8 mouse cellular contexts compared by ENCODE assay signal in the genomic region with DNA sequence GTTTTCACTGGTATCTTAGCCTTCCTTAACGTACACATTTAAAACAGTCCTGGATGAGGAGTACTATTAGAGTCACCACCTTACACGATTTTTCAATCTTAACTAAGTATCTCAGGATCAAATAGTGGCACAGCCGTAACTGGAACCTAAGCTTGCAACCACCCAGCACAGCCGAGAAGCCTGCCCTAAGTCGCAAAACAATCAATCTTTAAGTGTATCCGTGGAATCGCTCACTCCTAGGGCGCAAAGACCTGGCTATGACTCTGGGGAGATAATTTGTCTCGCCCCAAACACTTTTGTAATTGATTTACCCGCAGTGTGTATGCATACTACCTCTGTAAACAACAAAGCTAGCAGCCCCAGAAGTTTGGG.
DNase-seq lines count a peak whose midpoint lies in the region; ATAC-seq and TF ChIP-seq lines count a peak whose summit lies in the region.

No protein-coding gene starts in this region.

- DNase-seq in layer of hippocampus, adult 2 months (ENCODE audit: low spot score in 2 of 2): no peak
- DNase-seq in layer of hippocampus, adult 9-10 months (ENCODE audit: low spot score): no peak
- DNase-seq in embryonic facial prominence, embryonic 11.5 days (ENCODE audit: low spot score): no peak
- no peak for DNase-seq in gastrocnemius, postnatal 4 days (ENCODE audit: low spot score in 2 of 2)
- DNase-seq in right cerebral cortex, postnatal 14 days: no peak
- no peak for DNase-seq in kidney, adult 9 months

- peak overlapping the region; percentile 42 for H3K4me2 ChIP-seq in embryonic facial prominence, embryonic 11.5 days (ENCODE audit: low read depth, low read length)
- H3K4me2 ChIP-seq in intestine, embryonic 15.5 days (replicated peaks): peak overlapping the region; percentile 82
- peak overlapping the region; percentile 75 for H3K4me2 ChIP-seq in neural tube, embryonic 12.5 days (replicated peaks)

- H3K9ac ChIP-seq in embryonic facial prominence, embryonic 11.5 days (replicated peaks; ENCODE audit: low read length): peak overlapping the region; percentile 48
- peak overlapping the region; percentile 50 for H3K9ac ChIP-seq in intestine, embryonic 15.5 days
- H3K9ac ChIP-seq in neural tube, embryonic 12.5 days: peak overlapping the region; percentile 30

- no peak overlapping the region for H3K27ac ChIP-seq in layer of hippocampus, adult 2 months
- no peak overlapping the region for H3K27ac ChIP-seq in embryonic facial prominence, embryonic 11.5 days (replicated peaks; ENCODE audit: low read depth, low read length)
- no peak overlapping the region for H3K27ac ChIP-seq in intestine, embryonic 15.5 days
- H3K27ac ChIP-seq in neural tube, embryonic 12.5 days: no peak overlapping the region

- no peak for TF ChIP-seq CTCF in layer of hippocampus, adult 2 months (conservative IDR thresholded peaks at IDR 0.05)

- 7% methylated on average over 10 of the region's 10 CpGs for WGBS in embryonic facial prominence, embryonic 11.5 days
- WGBS in intestine, embryonic 15.5 days: 4% methylated on average over 10 of the region's 10 CpGs
- 7% methylated on average over 10 of the region's 10 CpGs for WGBS in neural tube, embryonic 12.5 days

- no peaks in the 10 kb centered on the region for H3K27me3 ChIP-seq in embryonic facial prominence, embryonic 11.5 days (ENCODE audit: control insufficient read depth, insufficient read depth, low read length)
- H3K27me3 ChIP-seq in intestine, embryonic 15.5 days (replicated peaks): no peaks in the 10 kb centered on the region
- H3K27me3 ChIP-seq in neural tube, embryonic 12.5 days (replicated peaks): no peaks in the 10 kb centered on the region

- H3K4me1 ChIP-seq in embryonic facial prominence, embryonic 11.5 days (ENCODE audit: control insufficient read depth, insufficient read depth, low read length): no peaks in the 10 kb centered on the region
- H3K4me1 ChIP-seq in intestine, embryonic 15.5 days (replicated peaks): peaks cover 7% of the 10 kb centered on the region; the same call in 1 of the 2 replicates
- H3K4me1 ChIP-seq in neural tube, embryonic 12.5 days: peaks cover 15% of the 10 kb centered on the region

- no peaks in the 10 kb centered on the region for H3K9me3 ChIP-seq in embryonic facial prominence, embryonic 11.5 days (replicated peaks; ENCODE audit: control insufficient read depth, low read length)
- no peaks in the 10 kb centered on the region for H3K9me3 ChIP-seq in intestine, embryonic 15.5 days
- no peaks in the 10 kb centered on the region for H3K9me3 ChIP-seq in neural tube, embryonic 12.5 days

- peak overlapping the region; percentile 72; the same call in 1 of the 2 replicates for H3K4me3 ChIP-seq in layer of hippocampus, adult 2 months
- peak overlapping the region; percentile 62 for H3K4me3 ChIP-seq in embryonic facial prominence, embryonic 11.5 days (ENCODE audit: low read depth, low read length)
- peak overlapping the region; percentile 90 for H3K4me3 ChIP-seq in intestine, embryonic 15.5 days (replicated peaks)
- peak overlapping the region; percentile 83 for H3K4me3 ChIP-seq in neural tube, embryonic 12.5 days

- ATAC-seq in embryonic facial prominence, embryonic 11.5 days (replicated peaks; ENCODE audit: insufficient number of reproducible peaks, low FRiP score, low TSS enrichment, low read depth): no peak
- ATAC-seq in intestine, embryonic 15.5 days: peak; percentile 79
- no peak for ATAC-seq in neural tube, embryonic 12.5 days (ENCODE audit: low FRiP score, low read depth)

- H3K36me3 ChIP-seq in embryonic facial prominence, embryonic 11.5 days (replicated peaks; ENCODE audit: control insufficient read depth, insufficient read depth, low read depth, low read length): no peaks in the 10 kb centered on the region
- no peaks in the 10 kb centered on the region for H3K36me3 ChIP-seq in intestine, embryonic 15.5 days
- H3K36me3 ChIP-seq in neural tube, embryonic 12.5 days: 0 out of 2 replicates have a peak, but pooled peaks cover 7% of the 10 kb centered on the region
